ENCODE assay signal across 24 mouse cellular contexts in genomic region chr5:35817882-35818281, GRCm38 (mm10).
"Had no signal": no experiment of that assay in that cellular context is flagged by ENCODE, and none has a peak within 500 bp of the region (broad histone marks: within the 10 kb centered on the region; RNA-seq: fewer than 3 reads in every experiment).

No protein-coding gene starts in this region.

- DNase-seq: gastrocnemius, postnatal 14 days; gastrocnemius, postnatal 36 days; heart, adult 11 months; heart, adult 2 months; heart, postnatal 14 days; heart, postnatal 36 days; kidney, adult 18-20 months; kidney, adult 8-10 months; kidney, postnatal 10 days; kidney, postnatal 25 days; kidney, postnatal 4 days; liver had no signal

- H3K9ac ChIP-seq: heart, embryonic 13.5 days; heart, embryonic 15.5 days; hindbrain, embryonic 13.5 days; hindbrain, embryonic 15.5 days; intestine, embryonic 15.5 days; limb, embryonic 12.5 days had no signal

- H3K9me3 ChIP-seq: heart, embryonic 13.5 days; heart, embryonic 15.5 days; hindbrain, embryonic 13.5 days; hindbrain, embryonic 15.5 days; intestine, embryonic 15.5 days; limb, embryonic 10.5 days; limb, embryonic 12.5 days had no signal

- H3K36me3 ChIP-seq: heart, embryonic 13.5 days; heart, embryonic 15.5 days; hindbrain, embryonic 13.5 days; hindbrain, embryonic 15.5 days; intestine, embryonic 15.5 days; limb, embryonic 10.5 days; limb, embryonic 12.5 days had no signal

- H3K4me1 ChIP-seq: heart, embryonic 13.5 days; heart, embryonic 15.5 days; intestine, embryonic 15.5 days had no signal

- H3K4me3 ChIP-seq: heart, adult 2 months; heart, embryonic 13.5 days; heart, embryonic 15.5 days; hindbrain, embryonic 13.5 days; hindbrain, embryonic 15.5 days; intestine, embryonic 15.5 days; left cerebral cortex, adult 2 months; limb, embryonic 10.5 days; limb, embryonic 12.5 days had no signal

- H3K27ac ChIP-seq: heart, adult 2 months; heart, embryonic 13.5 days; heart, embryonic 15.5 days; hindbrain, embryonic 13.5 days; hindbrain, embryonic 15.5 days; hindbrain, postnatal 0 days; intestine, embryonic 15.5 days; left cerebral cortex, adult 2 months; limb, embryonic 10.5 days; limb, embryonic 12.5 days had no signal

- H3K27me3 ChIP-seq: hindbrain, embryonic 13.5 days; hindbrain, embryonic 15.5 days; intestine, embryonic 15.5 days had no signal

- ATAC-seq: hindbrain, postnatal 0 days; intestine, embryonic 15.5 days; intestine, postnatal 0 days had no signal

- H3K4me2 ChIP-seq: heart, embryonic 11.5 days; heart, embryonic 13.5 days; heart, embryonic 15.5 days; hindbrain, embryonic 13.5 days; hindbrain, embryonic 15.5 days; intestine, embryonic 15.5 days; limb, embryonic 12.5 days; liver, embryonic 11.5 days had no signal
